Mouse (Mus musculus) forebrain, embryonic 12.5 days (tissue): ENCODE measurements around the gene Cdc42bpg. TPM values are rescaled to one million over a fixed set of nuclear protein-coding genes. Genes with fewer than 3 reads are reported as not detected.
"Not testable (repeated sequence)": the region's sequence is repeated elsewhere in the genome, so short reads cannot be mapped to it uniquely, and the experiment has no call there.

Experiments
- ATAC-seq: fragments of 200-750 bp; cut with Nextera tagmentation; 2 replicates; pipeline ENCODE4 v1.8.0; 2017; ENCODE audit warnings: moderate TSS enrichment; ENCODE audit not compliant: low FRiP score
- H3K27ac ChIP-seq: fragments of 300-500 bp; sonication (generic); 2 replicates; pipeline ENCODE4 v1.5.1; 2016; ENCODE audit warnings: mild to moderate bottlenecking
- H3K27me3 ChIP-seq: fragments of 300-500 bp; sonication (generic); 2 replicates; pipeline ENCODE4 v1.6.1; 2016; ENCODE audit warnings: mild to moderate bottlenecking
- H3K36me3 ChIP-seq: fragments of 300-500 bp; sonication (generic); replicated peaks from 2 replicates; pipeline ENCODE4 v1.6.1; 2016; ENCODE audit warnings: mild to moderate bottlenecking
- H3K4me1 ChIP-seq: fragments of 300-500 bp; sonication (generic); 2 replicates; pipeline ENCODE4 v1.6.1; 2016
- H3K4me2 ChIP-seq: fragments of 300-500 bp; sonication (generic); 2 replicates; pipeline ENCODE4 v1.6.1; 2016; ENCODE audit warnings: mild to moderate bottlenecking, moderate library complexity
- H3K4me3 ChIP-seq: fragments of 300-500 bp; sonication (generic); replicated peaks from 2 replicates; pipeline ENCODE4 v1.5.1; 2016; ENCODE audit warnings: mild to moderate bottlenecking
- H3K9ac ChIP-seq: fragments of 300-500 bp; sonication (generic); 2 replicates; pipeline ENCODE4 v1.6.1; 2016; ENCODE audit warnings: mild to moderate bottlenecking
- H3K9me3 ChIP-seq: fragments of 300-500 bp; sonication (generic); 2 replicates; pipeline ENCODE4 v1.6.1; 2016
- WGBS: fragments of 180-500 bp; shearing (Covaris S2); methylation state at CpG from one replicate; pipeline ENCODE4 v1.1.7; 2016; 5-methylcytosine and 5-hydroxymethylcytosine counted together
- polyA plus RNA-seq: library from polyadenylated mRNA; unstranded; fragments of >200 nt; fragmentation: Nextera tagmentation; extraction: Ambion mirVana; gene quantifications from 2 replicates; pipeline ENCODE4 v1.2.1, GENCODE M21; 2016

Gene Cdc42bpg
- polyA plus RNA-seq, 1 experiment from 2014 or later: 0.36 TPM

DNA sequence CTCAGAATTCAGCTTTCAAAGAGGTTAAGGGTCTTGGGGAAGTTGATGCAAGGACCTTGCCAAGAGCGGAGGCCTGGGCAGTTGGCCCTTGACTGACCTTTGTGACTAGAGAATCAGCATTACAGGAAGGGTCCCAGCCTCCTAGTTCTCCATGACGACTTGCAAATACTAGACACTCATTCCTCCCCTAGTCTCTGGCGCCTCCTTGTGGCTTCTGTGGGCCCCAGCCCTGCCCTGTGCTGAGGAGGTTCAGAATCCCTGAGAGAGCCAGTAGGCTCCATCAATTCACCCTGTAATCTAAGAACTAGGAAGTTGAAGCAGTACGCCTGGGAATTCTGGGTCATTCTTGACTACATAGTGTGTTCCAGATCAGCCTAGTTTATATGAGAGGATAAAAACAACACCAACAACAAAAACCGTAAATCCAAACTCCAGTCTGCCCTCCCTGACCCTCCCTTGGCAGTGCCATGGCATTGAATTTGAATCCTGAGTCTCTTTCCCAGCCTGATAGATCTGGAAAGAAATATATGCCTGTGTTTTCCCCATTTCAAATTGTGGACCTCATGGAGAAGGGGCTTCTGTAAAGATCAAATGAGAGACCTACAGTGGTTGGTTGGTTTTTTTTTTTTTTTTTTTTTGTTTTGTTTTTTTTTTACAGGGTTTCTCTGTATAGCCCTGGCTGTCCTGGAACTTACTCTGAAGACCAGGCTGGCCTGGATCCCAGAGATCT is 1.3 kb upstream of the Cdc42bpg start:
- 29% methylated on average over 5 of the region's 5 CpGs for WGBS
- no peak overlapping the region for H3K9ac ChIP-seq
- H3K36me3 ChIP-seq: peaks cover 9% of the 10 kb centered on the region
- no peaks in the 10 kb centered on the region for H3K27me3 ChIP-seq
- peaks cover 7% of the 10 kb centered on the region for H3K4me1 ChIP-seq
- ATAC-seq: peak; percentile 55; the same call in 1 of the 2 replicates
- no peak overlapping the region for H3K4me2 ChIP-seq
- no peak overlapping the region for H3K27ac ChIP-seq
- no peaks in the 10 kb centered on the region for H3K9me3 ChIP-seq
- no peak overlapping the region for H3K4me3 ChIP-seq

DNA sequence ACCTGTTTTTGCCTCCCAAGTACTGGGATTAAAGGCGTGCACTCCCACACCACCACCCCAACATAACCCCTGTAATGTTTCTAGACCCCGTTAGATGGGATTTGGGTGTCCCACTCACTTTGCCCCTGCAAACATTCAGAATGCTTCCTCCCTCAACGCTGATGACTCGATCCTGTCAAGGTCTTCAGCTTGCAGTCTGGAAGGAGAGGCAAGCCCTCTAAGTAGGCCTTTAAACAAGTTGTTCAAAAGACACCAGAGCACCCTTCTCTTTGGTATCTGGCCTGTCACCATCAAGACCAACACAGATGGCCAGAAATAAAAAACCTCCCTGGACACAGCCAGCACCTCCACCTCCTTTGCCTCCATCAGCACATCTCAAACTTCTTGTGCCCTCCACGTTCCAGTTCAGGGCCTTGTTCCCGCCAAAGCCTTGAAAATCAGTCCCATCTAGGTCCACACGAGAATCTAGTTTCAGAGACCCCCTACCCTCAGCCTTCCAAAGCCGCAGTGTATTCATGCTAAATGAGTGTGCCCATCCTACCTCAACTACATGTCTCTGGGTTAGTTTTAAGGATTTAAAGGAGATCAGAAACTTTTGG is 640 bp upstream of the Cdc42bpg start:
- H3K9ac ChIP-seq: no peak overlapping the region; the same call in 1 of the 2 replicates
- WGBS: 60% methylated on average over 8 of the region's 8 CpGs
- ATAC-seq: no peak

DNA sequence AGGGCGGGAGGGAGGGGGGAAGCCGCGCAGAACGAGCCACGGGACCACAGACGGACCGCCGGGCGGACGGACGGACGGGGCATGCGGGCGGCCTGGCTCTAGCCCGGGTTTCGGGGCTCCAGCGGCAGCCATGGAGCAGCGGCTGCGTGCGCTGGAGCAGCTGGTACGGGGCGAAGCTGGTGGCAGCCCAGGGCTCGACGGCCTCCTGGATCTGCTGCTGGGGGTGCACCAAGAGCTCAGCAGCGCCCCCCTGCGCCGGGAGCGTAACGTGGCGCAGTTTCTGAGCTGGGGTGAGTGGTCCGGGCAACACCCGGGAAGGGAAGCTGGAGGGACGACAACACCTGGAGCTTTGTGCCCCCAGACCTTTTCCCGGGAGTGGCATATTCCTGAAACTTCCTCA is 330 bp downstream of the Cdc42bpg start:
- peak; percentile 52 for ATAC-seq
- peaks cover 7% of the 10 kb centered on the region for H3K4me1 ChIP-seq
- no peaks in the 10 kb centered on the region for H3K9me3 ChIP-seq
- H3K4me2 ChIP-seq: peak overlapping the region; percentile 77
- H3K27ac ChIP-seq: peak overlapping the region; percentile 56; the same call in 1 of the 2 replicates
- H3K36me3 ChIP-seq: 0 out of 2 replicates have a peak, but pooled peaks cover 1% of the 10 kb centered on the region
- under 1% methylated on average over 31 of the region's 34 CpGs for WGBS
- H3K4me3 ChIP-seq: peak overlapping the region; percentile 67
- H3K27me3 ChIP-seq: no peaks in the 10 kb centered on the region
- peak overlapping the region; percentile 62 for H3K9ac ChIP-seq

More for the DNA sequence above, 640 bp upstream of the Cdc42bpg start:
- H3K9me3 ChIP-seq: no peaks in the 10 kb centered on the region
- H3K4me1 ChIP-seq: peaks cover 7% of the 10 kb centered on the region
- H3K27me3 ChIP-seq: no peaks in the 10 kb centered on the region
- 0 out of 2 replicates have a peak, but pooled peaks cover 5% of the 10 kb centered on the region for H3K36me3 ChIP-seq
- H3K27ac ChIP-seq: no peak overlapping the region
- peak overlapping the region; percentile 67 for H3K4me3 ChIP-seq
- H3K4me2 ChIP-seq: peak overlapping the region; percentile 77

DNA sequence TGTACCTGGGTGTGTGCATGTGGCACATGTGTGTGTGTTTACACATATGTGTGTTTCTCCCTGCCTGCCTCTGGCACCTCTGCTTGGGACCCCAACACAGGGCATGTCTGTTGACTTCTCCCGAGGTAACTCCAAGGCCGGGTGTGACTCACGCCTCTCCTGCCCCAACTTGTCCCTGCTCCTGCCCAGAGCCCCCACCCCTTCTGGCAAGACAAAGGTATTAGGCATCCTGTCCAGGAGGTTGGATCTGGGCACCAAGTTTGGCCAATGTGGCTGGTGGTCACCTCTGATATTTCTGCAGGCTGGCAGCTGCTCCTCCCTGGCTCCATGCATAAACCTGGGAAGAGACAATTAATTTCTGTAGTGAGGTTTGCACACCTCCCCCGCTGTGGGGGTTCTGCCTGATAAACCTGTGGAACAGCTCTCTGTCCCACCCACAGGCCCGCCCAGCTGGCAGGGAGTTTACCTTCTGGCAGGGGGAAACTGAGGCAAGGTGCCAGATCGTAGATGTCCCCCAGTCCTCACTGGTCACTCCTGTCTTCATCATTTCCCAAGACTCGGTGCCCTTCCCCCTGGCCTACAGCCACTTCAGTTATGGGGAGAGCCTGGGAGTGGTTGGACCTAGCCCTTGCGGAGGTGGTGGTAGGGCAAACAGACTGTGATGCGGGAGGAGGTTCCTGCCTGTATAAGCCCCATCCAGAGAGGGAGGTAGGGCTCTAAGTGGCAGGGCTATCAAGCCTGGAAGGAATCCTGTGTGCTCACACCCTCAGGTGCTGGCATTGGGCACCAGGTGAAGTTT is 1.7 kb downstream of the Cdc42bpg start:
- Histone ChIP-seq H3K9me3 (no peaks in the 10 kb centered on the region), H3K9ac (no peak overlapping the region), H3K27ac (no peak overlapping the region), H3K4me2 (no peak overlapping the region), H3K36me3 (no peaks in the 10 kb centered on the region), H3K4me3 (no peak overlapping the region), H3K4me1 (peaks cover 7% of the 10 kb centered on the region), H3K27me3 (no peaks in the 10 kb centered on the region)
- ATAC-seq: no peak
- 89% methylated on average over 9 of the region's 9 CpGs for WGBS

DNA sequence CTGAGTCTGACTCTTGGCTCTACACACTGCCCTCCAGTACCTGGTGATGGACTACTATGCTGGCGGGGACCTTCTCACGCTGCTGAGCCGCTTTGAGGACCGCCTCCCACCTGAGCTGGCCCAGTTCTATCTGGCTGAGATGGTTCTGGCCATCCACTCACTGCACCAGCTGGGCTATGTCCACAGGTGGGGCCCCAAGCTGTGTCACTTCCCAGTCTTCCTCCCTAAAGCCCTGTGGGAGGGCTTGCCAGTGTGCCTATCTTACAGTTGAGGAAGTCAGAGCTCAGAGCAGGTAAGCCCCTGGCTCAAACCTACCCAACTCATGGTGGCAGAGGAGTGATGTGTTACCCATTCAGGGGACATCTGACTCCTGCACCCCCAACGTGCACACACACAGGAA is 3.9 kb downstream of the Cdc42bpg start:
- Histone ChIP-seq H3K4me2 (no peak overlapping the region), H3K27me3 (no peaks in the 10 kb centered on the region), H3K4me1 (peaks cover 7% of the 10 kb centered on the region), H3K27ac (no peak overlapping the region), H3K9me3 (no peaks in the 10 kb centered on the region), H3K9ac (no peak overlapping the region), H3K36me3 (peaks cover 5% of the 10 kb centered on the region; the same call in 1 of the 2 replicates), H3K4me3 (no peak overlapping the region)
- no peak for ATAC-seq
- WGBS: 91% methylated on average over 5 of the region's 5 CpGs

DNA sequence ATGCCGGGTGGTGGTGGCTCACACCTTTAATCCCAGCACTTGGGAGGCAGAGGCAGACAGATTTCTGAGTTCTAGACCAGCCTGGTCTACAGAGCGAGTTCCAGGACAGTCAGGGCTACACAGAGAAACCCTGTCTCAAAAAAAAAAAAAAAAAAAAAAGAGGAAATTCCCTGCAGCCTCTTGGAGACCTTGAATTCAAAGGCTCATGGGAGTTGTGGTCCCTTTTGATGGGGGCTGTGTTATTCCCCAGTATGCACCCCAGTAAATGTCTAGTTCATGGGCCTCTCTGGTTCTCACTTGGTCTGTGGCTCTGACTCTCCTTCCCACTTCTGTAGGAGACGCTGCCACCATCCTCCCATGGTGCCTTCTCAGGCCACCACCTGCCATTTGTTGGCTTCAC is 5.5 kb downstream of the Cdc42bpg start:
- not testable (repeated sequence) for H3K27ac ChIP-seq, H3K9ac ChIP-seq, H3K4me2 ChIP-seq, H3K27me3 ChIP-seq, ATAC-seq, H3K4me1 ChIP-seq, H3K9me3 ChIP-seq, H3K4me3 ChIP-seq
- WGBS: 89% methylated on average over 3 of the region's 3 CpGs
- H3K36me3 ChIP-seq: peaks cover 15% of the 10 kb centered on the region; the same call in 1 of the 2 replicates

DNA sequence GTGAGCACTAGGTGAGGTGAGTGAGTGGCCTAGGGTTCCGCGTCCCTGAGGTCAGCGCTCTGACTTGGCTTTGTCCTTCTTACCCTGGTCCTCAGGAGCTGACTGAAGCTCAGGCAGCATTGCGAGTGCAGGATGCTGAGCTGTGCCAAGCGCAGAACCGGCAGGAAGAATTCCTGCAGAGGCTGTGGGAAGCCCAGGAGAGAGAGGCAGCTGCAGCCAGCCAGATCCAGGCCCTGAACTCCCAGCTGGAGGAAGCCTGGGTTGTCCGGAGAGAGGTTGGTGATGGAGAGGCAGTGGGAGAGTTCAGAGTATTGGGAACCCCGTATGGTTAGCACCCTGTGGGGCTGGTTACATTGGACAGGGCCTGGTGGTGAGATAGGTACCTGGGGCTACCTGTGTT is 7.5 kb downstream of the Cdc42bpg start:
- H3K4me2 ChIP-seq: no peak overlapping the region
- no peaks in the 10 kb centered on the region for H3K4me1 ChIP-seq
- peaks cover 20% of the 10 kb centered on the region; the same call in 1 of the 2 replicates for H3K36me3 ChIP-seq
- no peaks in the 10 kb centered on the region for H3K27me3 ChIP-seq
- WGBS: 87% methylated on average over 8 of the region's 8 CpGs
- no peak overlapping the region for H3K27ac ChIP-seq
- ATAC-seq: no peak
- no peaks in the 10 kb centered on the region for H3K9me3 ChIP-seq
- H3K9ac ChIP-seq: no peak overlapping the region
- no peak overlapping the region for H3K4me3 ChIP-seq

DNA sequence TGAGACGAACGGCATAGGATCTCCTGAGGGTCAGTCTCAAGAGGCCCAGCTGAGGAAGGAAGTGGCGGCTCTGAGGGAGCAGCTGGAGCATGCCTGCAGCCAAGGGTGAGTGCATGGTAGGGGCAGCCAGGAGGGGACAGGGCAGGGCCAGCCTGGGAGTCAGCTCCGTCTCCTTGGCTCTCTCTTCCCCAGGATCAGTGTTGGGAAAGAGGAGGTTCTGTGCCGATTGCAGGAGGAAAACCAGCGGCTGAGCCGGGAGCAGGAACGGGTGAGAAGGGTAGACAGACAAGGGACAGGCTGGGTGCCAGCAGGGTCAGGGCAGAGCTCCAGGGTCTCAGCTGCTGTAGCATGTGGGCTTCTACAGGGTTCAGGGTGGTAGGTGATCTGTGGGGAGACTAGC is 8.3 kb downstream of the Cdc42bpg start:
- H3K9me3 ChIP-seq: no peaks in the 10 kb centered on the region
- WGBS: 90% methylated on average over 8 of the region's 8 CpGs
- H3K27ac ChIP-seq: no peak overlapping the region

DNA sequence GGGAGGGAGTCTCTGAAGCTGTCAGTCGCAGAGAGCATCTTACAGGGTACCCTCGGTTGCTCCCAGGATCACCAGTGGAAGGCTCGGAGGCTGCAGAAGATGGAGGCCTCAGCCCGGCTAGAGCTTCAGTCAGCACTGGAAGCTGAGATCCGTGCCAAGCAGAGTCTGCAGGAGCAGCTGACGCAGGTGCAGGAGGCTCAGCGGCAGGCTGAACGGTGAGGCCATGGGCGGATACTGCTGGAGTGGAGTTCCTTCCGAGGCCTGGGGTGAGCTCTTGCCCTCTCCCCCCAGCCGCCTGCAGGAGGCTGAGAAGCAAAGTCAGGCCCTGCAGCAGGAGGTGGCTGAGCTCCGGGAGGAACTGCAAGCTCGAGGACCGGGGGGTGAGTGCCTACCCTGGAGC is 9.3 kb downstream of the Cdc42bpg start:
- ATAC-seq: no peak
- Histone ChIP-seq H3K4me2 (no peak overlapping the region), H3K4me3 (no peak overlapping the region), H3K9ac (no peak overlapping the region), H3K36me3 (peaks cover 20% of the 10 kb centered on the region; the same call in 1 of the 2 replicates), H3K27ac (no peak overlapping the region), H3K4me1 (no peaks in the 10 kb centered on the region), H3K9me3 (no peaks in the 10 kb centered on the region), H3K27me3 (no peaks in the 10 kb centered on the region)
- WGBS: 72% methylated on average over 14 of the region's 14 CpGs

More for the DNA sequence above, 8.3 kb downstream of the Cdc42bpg start:
- Histone ChIP-seq H3K4me1 (no peaks in the 10 kb centered on the region), H3K36me3 (peaks cover 20% of the 10 kb centered on the region; the same call in 1 of the 2 replicates), H3K9ac (no peak overlapping the region), H3K4me3 (no peak overlapping the region), H3K4me2 (no peak overlapping the region), H3K27me3 (no peaks in the 10 kb centered on the region)
- ATAC-seq: no peak

DNA sequence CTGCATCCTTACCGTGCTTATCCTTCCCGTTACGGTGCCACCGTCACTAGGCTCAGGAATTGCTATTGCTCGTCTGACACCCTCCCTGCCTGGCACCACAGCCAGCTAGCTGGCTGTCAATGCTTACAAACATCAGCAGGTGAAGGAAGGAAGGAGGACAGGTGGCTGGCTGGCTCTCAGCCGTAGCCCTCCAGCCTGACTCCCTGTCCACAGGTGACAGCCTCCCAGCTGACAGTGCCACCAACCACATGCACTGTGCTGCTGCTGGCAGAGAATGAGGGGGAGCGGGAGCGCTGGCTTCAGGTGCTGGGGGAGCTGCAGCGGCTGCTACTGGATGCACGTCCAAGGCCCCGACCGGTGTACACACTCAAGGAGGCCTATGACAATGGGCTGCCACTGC is 11.9 kb downstream of the Cdc42bpg start:
- H3K4me3 ChIP-seq: no peak overlapping the region
- no peaks in the 10 kb centered on the region for H3K9me3 ChIP-seq
- no peak overlapping the region for H3K4me2 ChIP-seq
- H3K4me1 ChIP-seq: no peaks in the 10 kb centered on the region
- H3K27me3 ChIP-seq: no peaks in the 10 kb centered on the region
- no peak overlapping the region for H3K27ac ChIP-seq
- no peak for ATAC-seq
- 89% methylated on average over 12 of the region's 12 CpGs for WGBS
- H3K36me3 ChIP-seq: peaks cover 19% of the 10 kb centered on the region; the same call in 1 of the 2 replicates
- no peak overlapping the region for H3K9ac ChIP-seq

DNA sequence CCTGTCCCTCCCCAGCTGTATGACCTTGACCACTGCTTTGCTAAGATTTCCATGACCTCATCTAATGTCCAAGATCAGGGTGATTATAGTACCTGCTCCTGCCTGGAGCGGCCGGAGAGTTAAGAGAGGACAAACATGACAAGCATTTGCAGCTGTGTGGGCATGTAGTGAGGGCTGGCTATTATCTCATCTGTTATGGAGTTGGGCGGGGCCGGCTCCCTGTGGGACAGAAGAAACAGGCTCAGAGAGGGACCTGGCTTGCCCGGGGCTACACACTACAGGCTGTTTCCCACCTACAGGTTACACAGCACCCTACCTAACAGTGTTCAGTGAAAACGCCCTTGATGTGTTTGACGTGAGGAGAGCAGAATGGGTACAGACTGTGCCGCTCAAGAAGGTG is 15.1 kb downstream of the Cdc42bpg start:
- Histone ChIP-seq H3K9me3 (no peaks in the 10 kb centered on the region), H3K4me1 (no peaks in the 10 kb centered on the region), H3K4me3 (no peak overlapping the region), H3K27ac (no peak overlapping the region), H3K9ac (no peak overlapping the region), H3K36me3 (peaks cover 6% of the 10 kb centered on the region; the same call in 1 of the 2 replicates), H3K4me2 (no peak overlapping the region), H3K27me3 (no peaks in the 10 kb centered on the region)
- WGBS: 90% methylated on average over 8 of the region's 8 CpGs
- ATAC-seq: no peak
